Mouse (Mus musculus): ENCODE data around the gene Rassf1. TPM values are rescaled to one million over a fixed set of nuclear protein-coding genes. Genes with fewer than 3 reads are reported as not detected.

Gene Rassf1
- total RNA-seq, 2 experiments from 2014 or later, result 24.9 to 25.4 TPM

DNA sequence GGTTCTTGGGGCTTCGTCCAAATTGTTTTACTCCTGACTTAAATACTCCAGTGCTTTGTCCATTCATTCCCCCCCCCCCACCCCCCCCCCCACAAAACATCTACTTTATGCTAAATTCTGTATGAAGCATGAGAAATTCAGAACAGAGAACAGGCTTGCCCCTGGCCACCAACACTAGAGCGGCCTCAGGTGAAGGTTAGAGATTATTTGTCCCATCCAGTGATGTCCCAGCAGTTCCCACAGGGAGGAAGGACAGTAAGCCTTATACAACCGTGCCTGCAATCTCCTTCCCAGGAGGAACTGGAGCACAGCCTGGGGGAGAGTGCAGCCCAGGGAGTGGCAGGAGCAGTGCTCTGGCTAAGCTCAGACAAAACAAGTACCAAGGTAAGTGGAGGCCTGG, 27.2 kb downstream of the Rassf1 start, which contains the start of gene Naa80:
TSS of gene Naa80 (plus strand) at position 301 of the 400 bp plus-strand sequence.
- no peak for DNase-seq
- intact Hi-C loops (cut with DNase I), result no loop called here

DNA sequence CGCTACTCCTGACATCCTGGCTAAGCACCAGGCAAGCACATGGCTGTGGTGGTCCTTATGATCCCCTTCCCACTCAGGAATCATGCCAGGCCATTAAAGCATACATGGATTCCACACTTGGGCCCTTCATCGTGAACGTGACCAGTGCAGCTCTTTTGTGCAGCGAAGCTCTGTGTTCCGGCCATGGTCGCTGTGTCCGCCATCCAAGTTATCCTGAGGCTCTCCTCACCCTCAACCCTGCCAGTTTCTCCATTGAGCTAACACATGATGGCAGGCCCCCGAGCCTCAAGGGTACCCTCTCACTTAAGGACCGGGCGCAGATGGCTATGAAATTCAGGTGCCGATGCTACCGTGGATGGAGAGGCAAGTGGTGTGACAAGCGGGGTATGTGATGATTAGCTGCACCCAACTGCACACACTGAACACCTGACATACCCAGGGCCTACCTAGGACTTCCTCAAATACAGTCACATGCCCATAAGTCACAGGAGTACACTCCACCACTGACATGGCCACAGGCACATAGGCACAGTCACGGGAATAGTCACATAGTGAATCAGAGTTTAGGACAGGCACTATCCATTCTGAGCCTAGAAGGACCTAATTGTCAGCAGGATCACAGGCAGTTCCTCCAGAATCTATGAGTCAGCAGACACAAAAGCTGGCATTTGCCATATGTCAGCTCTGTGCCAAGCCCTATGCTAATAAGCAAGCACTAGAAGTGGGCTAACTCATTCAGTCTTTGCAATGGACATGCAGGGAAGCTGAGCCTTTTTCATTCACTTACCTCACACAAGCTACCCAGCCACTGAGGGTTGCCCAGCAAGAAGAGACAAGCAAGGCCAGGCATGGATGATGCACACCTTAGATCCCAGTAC, 27.9 kb downstream of the Rassf1 start:
- intact Hi-C loops (cut with DNase I), result no loop called here
- no peak for DNase-seq

DNA sequence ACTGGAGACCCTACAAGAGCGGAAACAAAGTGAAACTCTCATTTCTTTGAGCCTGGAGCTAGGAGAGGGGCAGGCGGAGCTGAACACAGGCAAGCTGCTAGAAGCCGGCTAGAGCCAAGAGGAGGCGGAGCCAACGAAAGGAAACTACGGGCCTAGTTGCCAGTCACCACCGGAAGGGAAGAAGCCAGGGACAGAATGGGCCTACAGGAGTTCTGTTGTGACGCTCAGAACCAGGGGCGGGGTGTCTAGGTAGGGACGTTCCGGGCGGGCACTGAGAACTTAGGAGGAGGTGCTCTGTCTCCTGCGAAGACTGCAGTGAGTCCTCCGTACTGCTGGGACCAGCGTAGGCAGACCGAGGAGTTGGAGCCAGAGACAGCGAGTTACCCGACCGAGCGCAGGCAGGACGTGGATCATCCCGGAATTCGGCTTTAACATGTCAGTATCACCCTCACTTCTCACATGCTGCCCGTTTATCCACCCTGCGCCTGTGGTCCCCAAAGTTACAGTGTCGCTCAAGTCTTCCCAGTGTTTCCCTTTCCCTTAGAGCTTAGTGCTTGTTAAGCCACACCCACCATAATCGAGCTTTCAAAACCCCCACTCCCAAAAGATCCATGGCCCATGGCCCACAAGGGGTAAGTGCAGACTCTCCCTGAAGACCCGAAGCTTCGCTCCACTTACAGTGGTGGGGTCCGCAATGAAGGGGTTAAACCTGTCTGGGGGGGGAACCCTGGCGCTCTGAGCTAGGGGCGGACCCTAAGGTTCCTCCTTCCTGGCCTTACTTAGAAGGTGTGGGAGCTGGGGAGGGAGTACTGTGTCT, 29.4 kb downstream of the Rassf1 start, which contains the start of gene Hyal3:
TSS of gene Hyal3 (plus strand) at position 318 of the 817 bp plus-strand sequence.
- peak; percentile 87 for DNase-seq
- intact Hi-C loops (cut with DNase I), result no loop called here

DNA sequence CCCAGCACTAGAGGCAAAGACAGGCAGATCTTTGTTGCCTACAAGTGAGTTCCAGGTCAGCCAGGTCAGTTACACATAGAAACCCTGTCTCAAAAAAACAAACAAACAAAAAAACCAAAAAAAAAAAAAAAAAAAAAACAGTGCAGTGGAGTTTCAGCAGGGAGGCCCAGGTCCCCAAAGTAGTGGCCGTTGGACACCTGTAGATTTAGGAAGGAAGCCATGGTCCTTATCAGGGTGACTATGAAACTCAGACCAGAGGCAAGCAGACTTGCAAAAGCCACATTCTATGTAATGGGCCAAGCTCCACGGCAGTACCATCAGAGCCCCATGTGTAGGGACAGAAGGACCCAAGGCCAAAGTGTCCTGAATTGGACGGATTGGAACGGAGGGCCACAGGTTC, 30.2 kb downstream of the Rassf1 start:
- DNase-seq, result no peak
- intact Hi-C loops (cut with DNase I), result no loop called here

DNA sequence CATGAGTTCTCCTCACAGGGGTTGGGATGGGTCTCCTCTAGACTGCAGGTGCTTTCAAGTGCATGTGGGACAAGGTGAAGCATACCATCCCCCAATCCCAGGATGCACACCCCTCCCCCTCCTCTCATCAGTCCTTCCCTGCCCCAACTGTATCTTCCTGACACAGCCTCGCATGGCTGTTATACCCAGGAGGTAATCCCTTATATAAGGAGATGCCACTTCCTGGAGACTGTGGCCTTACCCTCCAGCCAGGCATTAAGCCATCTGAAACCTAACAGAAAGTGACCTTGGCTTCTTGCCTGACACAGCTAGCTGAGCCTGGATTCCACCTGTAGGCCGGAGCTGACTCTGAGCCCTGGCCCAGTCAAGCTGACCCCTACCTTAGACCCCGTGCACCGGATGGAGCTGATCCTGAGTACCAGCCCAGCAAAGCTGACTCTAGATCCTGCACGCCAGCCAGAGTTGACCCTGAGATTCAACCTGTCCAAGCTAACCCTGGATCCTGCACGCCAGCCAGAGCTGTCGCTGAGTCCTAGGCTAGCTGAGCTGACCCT, 31.2 kb downstream of the Rassf1 start:
- intact Hi-C loops (cut with DNase I), result no loop called here
- no peak for DNase-seq

DNA sequence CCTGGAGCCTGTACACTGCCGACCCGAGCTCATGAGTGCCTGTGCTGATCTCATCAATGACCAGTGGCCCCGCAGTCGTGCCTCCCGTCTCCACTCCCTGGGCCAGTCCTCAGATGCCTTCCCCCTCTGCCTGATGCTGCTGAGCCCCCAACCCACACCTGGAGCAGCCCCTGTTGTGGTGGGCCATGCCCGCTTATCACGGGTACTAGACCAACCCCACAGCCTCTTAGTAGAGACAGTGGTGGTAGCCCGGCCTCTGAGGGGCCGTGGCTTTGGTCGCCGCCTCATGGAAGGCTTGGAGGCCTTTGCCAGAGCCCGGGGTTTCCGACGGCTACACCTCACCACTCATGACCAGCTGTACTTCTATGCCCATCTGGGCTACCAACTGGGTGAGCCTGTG, 31.8 kb downstream of the Rassf1 start:
- no peak for DNase-seq
- intact Hi-C loops (cut with DNase I), result no loop called here

DNA sequence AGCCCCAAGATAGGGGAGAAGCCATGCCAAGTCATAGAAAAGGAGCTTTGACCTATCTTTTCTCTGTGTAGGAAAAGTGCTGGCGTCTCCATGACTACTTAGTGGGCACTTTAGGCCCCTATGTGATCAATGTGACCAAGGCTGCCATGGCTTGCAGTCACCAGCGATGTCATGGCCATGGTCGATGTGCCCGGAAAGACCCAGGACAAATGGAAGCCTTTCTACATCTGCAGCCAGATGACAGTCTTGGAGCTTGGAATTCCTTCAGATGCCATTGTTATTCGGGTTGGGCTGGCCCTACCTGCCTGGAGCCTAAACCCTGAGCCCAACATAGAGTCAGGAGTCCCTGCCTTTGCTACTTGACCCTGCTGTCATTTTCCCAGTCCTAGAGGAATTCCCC, 35.1 kb downstream of the Rassf1 start:
- intact Hi-C loops (cut with DNase I), result no loop called here

DNA sequence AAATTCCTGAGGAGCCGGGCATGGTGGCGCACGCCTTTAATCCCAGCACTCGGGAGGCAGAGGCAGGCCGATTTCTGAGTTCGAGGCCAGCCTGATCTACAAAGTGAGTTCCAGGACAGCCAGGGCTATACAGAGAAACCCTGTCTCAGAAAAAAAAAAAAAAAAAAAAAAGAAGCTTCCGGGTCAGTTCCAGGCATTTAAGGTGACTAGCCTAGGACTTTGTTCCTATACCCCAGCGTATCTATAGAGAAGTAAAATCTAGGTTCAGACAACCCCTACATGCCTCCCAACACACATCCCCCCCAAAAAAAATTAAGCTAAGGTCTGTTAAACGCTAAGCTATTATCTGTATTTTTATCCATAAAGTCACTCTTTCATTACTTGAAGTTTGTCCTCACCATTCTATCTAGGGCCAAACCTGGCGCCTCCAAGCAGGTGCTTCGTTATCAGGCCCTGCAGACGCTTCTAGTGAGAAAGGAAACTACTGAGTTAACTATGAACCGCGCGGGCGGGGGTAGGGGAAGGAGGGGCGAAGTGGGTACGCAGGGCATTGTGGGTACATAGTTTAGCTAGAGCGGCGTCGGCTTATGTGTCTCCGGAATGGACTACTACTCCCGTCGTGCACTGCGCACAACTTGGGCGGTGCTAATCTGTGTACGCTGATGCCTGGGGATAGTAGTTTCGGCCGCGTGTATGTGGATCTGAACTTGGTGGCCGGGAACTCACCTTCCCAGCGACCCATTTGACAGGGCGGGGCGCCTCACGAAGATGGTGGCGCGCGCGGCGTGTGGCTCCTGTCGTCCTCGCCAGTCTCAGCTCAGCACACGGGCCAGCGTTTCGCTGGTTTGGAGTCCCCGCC, 35.8 kb downstream of the Rassf1 start, which contains the start of gene Ifrd2:
TSS of gene Ifrd2 (plus strand) at position 669 of the 859 bp plus-strand sequence.
- intact Hi-C loops (cut with DNase I), result no loop called here
- peak; percentile 97 for DNase-seq

More for the DNA sequence above, 35.1 kb downstream of the Rassf1 start:
- no peak for DNase-seq

DNA sequence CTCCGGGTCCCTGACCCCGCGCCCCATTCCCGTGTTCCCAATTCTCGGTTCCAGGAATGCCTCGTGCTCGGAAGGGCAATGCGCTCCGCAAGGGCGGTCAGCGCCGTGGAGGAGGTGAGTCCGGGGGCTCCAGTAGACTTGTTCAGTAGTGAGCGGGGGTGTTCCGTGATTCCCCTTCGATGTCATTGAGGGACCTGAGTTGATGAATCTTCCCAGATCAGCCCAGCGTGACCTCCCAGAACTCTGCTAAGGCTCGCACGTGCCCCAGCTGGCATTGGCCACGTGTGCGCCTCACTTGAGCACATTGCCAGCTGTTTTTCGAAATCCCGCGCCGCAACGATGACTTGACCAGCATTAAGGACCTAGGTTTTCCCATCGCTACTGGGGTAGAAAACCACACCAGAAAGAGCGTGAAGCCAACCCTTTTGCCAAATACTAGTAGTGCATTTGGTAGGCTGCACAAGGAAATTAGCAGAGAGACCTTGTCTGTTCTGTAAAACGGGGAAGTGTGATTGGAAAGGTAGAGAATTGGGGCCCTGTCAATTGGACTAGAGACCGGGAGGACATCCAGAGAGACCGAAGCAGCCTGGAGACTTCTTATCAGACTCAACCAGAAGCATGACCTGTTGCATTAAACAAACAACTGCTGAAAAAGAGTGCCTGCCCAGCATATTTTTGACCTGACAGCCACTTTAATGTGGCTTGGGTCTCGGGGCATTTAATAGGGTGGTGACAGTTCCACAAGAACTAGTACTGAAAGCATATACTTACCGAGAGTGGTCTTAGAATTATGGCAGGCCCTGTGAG, 36.7 kb downstream of the Rassf1 start:
- intact Hi-C loops (cut with DNase I), result no loop called here
- peak; percentile 39 for DNase-seq

DNA sequence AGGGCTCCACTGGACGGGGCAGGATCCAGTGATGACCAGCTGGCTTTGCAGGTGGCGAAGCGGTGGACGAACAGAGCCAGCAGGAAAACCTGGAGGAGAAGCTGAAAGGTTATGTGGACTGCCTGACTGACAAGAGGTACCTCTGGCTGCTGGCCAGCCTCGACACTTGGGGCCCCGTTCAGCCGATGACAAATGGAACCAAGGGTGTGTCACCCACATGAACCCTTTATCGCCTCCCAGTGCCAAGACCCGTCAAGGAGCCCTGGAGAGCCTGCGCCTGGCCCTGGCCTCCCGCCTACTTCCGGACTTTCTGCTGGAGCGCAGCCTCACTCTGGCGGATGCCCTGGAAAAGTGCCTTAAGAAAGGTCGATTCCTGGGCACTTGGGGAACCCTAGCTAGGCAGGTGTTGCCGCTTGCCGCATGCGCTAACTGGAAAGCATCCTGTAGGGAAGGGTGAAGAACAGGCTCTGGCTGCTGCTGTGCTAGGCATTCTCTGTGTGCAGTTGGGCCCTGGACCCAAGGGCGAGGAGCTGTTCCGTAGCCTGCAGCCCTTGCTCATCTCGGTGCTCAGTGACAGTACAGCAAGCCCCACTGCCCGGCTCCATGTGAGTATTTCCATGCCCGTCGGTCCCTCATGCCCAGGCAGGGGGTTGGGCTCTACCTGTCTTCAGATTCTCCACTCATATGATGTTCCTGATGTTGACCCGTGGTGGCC, 38.9 kb downstream of the Rassf1 start:
- intact Hi-C loops (cut with DNase I), result no loop called here
- no peak for DNase-seq

DNA sequence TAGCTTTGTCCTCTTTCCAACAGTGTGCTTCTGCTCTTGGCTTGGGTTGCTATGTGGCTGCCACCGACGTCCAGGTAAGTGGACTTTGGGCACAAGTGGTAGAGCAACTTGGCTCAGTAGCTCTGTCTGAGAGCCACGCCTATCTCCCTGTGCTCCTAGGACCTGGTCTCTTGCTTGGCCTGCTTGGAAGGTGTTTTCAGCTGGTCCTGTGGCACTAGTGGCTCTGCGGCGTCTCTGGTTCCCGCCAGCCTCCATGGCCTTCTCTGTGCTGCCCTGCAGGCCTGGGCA, 39.4 kb downstream of the Rassf1 start:
- intact Hi-C loops (cut with DNase I), result no loop called here
- DNase-seq, result no peak

DNA sequence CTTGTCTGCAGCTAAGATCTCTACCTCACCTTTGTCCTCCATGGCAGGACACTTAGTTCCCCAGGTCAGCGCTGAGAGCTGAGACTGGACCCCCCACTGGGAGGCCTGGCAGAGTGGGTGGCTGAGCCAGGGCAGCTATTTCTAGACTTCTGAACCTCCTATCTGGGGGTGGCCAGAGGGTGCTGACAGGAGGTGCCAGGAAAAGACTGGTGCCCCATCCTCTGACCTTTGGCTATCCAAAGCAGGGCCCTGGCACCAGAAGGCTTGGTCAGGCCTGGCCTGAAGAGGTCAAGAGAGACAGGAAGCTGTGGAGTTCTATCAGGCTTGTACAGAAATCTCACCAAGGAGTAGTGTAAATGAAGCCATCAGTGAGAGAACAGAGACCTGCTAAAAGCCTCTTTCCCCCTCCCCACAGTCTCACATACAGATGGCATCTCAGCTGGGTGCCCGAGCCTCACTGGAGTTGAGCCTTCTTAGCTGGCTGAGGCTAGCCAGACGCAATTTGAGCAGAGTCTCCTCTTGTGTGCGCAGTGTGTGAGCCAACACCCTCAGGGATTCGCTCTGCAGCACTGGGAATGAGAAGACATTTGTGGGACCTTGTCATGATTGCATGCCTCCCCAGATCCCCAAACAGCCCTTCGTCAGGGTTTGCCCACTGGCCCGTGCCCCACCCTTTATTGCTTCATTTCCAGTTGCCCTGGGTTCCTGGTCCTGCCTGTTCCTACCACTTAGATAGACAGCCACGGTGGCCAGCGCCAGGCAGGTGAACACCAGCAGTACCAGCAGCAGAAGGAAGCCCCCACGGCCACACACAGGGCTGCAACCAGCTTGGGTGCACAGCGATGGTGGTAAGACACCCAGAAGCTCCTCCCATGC, 42.0 kb downstream of the Rassf1 start:
- peak; percentile 84 for DNase-seq
- intact Hi-C loops (cut with DNase I), result no loop called here

DNA sequence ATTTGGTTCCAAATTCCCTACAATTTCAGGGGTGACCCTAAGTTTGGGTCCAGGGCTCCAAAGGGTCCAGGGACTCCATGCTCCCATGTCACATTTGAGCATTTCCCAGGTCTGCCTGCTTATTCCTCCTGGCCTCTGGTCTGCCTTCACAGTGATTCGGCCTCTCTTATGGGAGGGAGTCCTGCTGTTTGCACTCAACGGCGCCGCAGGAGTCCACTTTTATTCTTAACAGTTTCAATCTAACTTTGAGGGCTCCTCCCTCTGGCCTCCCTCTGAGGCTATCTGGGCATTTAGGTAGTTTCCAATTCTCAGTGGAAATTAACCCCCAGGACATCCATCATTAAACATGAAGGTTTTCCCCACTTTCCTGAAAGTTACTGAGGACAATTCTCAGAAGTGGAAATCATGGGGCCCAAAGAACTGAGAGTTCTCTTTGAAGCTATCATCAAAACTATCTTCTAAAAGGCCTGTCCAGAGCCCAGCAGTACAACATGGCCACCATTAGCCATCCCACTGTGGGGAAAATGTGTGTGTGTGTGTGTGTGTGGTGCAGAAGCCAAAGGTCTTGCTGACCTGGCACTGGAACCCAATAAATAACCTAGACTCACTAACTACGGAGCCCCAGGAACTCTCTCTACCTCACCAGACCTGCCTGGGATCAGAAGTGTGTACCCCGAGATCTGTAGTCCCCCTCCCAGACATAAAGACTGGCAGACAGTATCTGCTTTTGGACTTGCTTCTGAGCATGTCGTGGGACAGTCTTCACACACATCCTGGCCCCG, 43.1 kb downstream of the Rassf1 start:
- intact Hi-C loops (cut with DNase I), result no loop called here
- DNase-seq, result no peak

DNA sequence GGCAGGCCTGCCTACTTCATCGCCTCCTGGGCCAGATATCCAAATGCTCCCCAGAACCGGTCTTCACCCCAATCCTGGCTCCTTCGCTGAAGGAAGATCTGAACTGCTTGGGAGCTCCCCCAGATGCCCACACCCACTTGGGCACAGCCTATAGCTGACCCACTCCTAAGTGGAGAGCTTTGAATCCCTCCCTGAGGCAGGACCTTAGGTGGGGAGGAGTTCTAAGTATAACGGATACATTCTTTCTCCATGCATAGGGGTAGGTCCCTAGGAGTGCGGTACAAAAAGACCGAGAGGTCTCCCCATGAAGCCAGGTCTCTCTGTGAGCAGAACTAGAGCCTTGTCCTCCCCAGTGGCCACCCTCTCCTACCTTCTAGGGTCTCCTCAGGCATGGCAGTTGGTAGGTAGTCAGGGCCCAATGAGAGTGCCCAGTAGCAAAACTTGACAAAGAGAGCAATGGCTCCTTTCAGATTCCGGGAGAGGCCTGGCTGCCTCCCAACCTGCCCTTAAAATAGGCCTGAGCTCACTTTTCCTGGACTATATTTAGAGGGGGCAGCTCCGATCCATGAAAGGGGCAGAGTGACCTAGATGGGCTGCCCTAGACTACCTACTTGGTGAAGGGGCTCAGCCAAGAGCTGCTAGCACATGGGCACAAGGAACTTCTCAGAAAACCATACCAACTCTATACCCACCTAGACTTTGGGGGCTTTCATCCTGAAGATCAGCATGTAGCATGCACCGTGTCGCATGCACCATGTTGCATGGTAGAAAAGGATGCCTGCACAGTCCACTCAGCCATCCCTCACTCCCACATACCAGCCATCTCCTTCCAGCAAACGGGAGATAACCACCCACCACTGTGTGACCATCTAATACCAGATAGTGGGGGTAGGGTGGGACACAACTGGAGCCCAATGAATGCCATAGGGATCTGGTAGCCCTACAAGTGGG, 45.5 kb downstream of the Rassf1 start:
- intact Hi-C loops (cut with DNase I), result no loop called here
- DNase-seq, result no peak

DNA sequence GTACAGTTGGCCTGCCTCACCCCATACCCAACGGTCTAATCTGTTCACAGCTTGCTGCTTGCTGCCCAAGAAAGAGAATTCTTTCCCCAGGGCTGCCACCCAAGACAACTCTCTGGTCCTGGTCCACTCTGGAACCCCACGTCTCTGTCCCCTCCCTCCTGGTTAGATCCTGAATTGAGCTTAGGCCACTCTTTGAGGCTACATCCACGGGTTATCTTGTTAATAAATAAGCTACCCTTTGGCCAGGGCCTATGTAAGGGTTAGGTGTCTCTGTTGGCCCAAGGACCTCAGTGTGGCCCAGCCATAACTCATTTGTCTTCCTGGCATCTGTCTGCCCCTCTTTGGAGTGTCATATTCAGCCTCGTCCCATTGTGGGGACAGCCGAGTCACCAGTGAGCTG, 47.0 kb downstream of the Rassf1 start:
- intact Hi-C loops (cut with DNase I), result no loop called here
- no peak for DNase-seq

DNA sequence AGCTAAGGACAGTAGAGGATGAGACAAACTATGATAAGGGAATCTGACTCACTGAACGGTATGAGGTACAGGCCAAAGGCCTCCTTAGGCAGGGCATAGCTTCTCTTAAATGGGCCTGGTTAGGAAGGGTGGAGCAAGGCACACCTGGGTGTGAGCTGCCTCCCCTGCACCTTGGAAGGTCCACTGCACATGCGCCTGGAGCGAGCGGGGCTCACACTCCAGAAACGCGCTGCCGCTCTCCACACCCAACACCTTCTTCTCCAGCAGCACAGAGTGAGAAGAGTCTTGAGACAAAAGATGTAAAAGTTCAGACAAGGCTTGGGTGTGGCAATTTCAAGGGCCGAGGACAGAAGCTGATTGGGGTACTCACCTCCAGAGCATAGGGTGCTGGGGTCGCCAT, 48.1 kb downstream of the Rassf1 start:
- intact Hi-C loops (cut with DNase I), result no loop called here
- no peak for DNase-seq

Measured in left cerebral cortex, postnatal 4 days (tissue).